Mouse (Mus musculus) yolk sac, embryonic 10.5 days (tissue): ENCODE results near the gene Gm11084.
"Not testable (repeated sequence)": the region's sequence is repeated elsewhere in the genome, so short reads cannot be mapped to it uniquely, and the experiment has no call there.

Source experiments
- DNase-seq: peaks from one replicate; pipeline ENCODE4 v3.0.0-alpha.2; 2017; ENCODE audit warnings: low spot score

Gm11084 gene

GRCm38 (mm10) chr2:72994165-72994564 lies 7.6 kb upstream of the Gm11084 start:
- no peak for DNase-seq

GRCm38 (mm10) chr2:72992497-72992896 lies 6.0 kb upstream of the Gm11084 start:
- DNase-seq = no peak

- not testable (repeated sequence) for DNase-seq
These were observed 2.4 kb upstream of the Gm11084 start for GRCm38 (mm10) chr2:72988945-72989344.

GRCm38 (mm10) chr2:72985516-72985915 lies 1.0 kb downstream of the Gm11084 start:
- no peak for DNase-seq

GRCm38 (mm10) chr2:72984806-72985205 lies 1.7 kb downstream of the Gm11084 start:
- no peak for DNase-seq

- DNase-seq = no peak
These were observed 3.3 kb downstream of the Gm11084 start for GRCm38 (mm10) chr2:72983211-72983610.

- DNase-seq = no peak
These were observed 4.3 kb downstream of the Gm11084 start for GRCm38 (mm10) chr2:72982110-72982785.

GRCm38 (mm10) chr2:72981441-72982109 lies 4.9 kb downstream of the Gm11084 start:
- DNase-seq = no peak

GRCm38 (mm10) chr2:72981075-72981420 lies 5.5 kb downstream of the Gm11084 start:
- no peak for DNase-seq

- DNase-seq = peak; percentile 97
These were observed 6.0 kb downstream of the Gm11084 start, which contains the start of gene Sp3 for GRCm38 (mm10) chr2:72980337-72981074. TSS of gene Sp3 (minus strand) at chr2:72980446.

GRCm38 (mm10) chr2:72979659-72980071 lies 6.9 kb downstream of the Gm11084 start:
- peak; percentile 95 for DNase-seq

GRCm38 (mm10) chr2:72978901-72979658 lies 7.4 kb downstream of the Gm11084 start:
- DNase-seq = peak; percentile 95

- DNase-seq = no peak
These were observed 8.0 kb downstream of the Gm11084 start for GRCm38 (mm10) chr2:72978473-72978872.

GRCm38 (mm10) chr2:72977272-72977671 lies 9.2 kb downstream of the Gm11084 start:
- DNase-seq = no peak

GRCm38 (mm10) chr2:72976036-72976435 lies 10.5 kb downstream of the Gm11084 start:
- DNase-seq = no peak

- no peak for DNase-seq
These were observed 15.7 kb downstream of the Gm11084 start for GRCm38 (mm10) chr2:72970831-72971230.

- no peak for DNase-seq
These were observed 16.2 kb downstream of the Gm11084 start for GRCm38 (mm10) chr2:72970302-72970701.

- DNase-seq = no peak
These were observed 18.0 kb downstream of the Gm11084 start for GRCm38 (mm10) chr2:72968536-72968935.

- DNase-seq = no peak
These were observed 21.1 kb downstream of the Gm11084 start for GRCm38 (mm10) chr2:72965450-72965849.

- no peak for DNase-seq
These were observed 30.1 kb downstream of the Gm11084 start for GRCm38 (mm10) chr2:72956415-72956814.

GRCm38 (mm10) chr2:72952979-72953378 lies 33.5 kb downstream of the Gm11084 start:
- no peak for DNase-seq

GRCm38 (mm10) chr2:72935937-72936336 lies 50.6 kb downstream of the Gm11084 start:
- DNase-seq = no peak
